Mouse (Mus musculus) forebrain, embryonic 12.5 days (tissue): ENCODE measurements at regions not wholly inside any gene's neighbourhood (a gene's known extent, or its start where the extent isn't known, plus 50 kb on each side); places are given as distances from the start of the nearest gene placed in this dataset.

Experiments
- ATAC-seq: fragments of 200-750 bp; cut with Nextera tagmentation; 2 replicates; pipeline ENCODE4 v1.8.0; 2017; ENCODE audit warnings: moderate TSS enrichment; ENCODE audit not compliant: low FRiP score
- H3K27ac ChIP-seq: fragments of 300-500 bp; sonication (generic); 2 replicates; pipeline ENCODE4 v1.5.1; 2016; ENCODE audit warnings: mild to moderate bottlenecking
- H3K27me3 ChIP-seq: fragments of 300-500 bp; sonication (generic); 2 replicates; pipeline ENCODE4 v1.6.1; 2016; ENCODE audit warnings: mild to moderate bottlenecking
- H3K36me3 ChIP-seq: fragments of 300-500 bp; sonication (generic); replicated peaks from 2 replicates; pipeline ENCODE4 v1.6.1; 2016; ENCODE audit warnings: mild to moderate bottlenecking
- H3K4me1 ChIP-seq: fragments of 300-500 bp; sonication (generic); 2 replicates; pipeline ENCODE4 v1.6.1; 2016
- H3K4me2 ChIP-seq: fragments of 300-500 bp; sonication (generic); 2 replicates; pipeline ENCODE4 v1.6.1; 2016; ENCODE audit warnings: mild to moderate bottlenecking, moderate library complexity
- H3K4me3 ChIP-seq: fragments of 300-500 bp; sonication (generic); replicated peaks from 2 replicates; pipeline ENCODE4 v1.5.1; 2016; ENCODE audit warnings: mild to moderate bottlenecking
- H3K9ac ChIP-seq: fragments of 300-500 bp; sonication (generic); 2 replicates; pipeline ENCODE4 v1.6.1; 2016; ENCODE audit warnings: mild to moderate bottlenecking
- H3K9me3 ChIP-seq: fragments of 300-500 bp; sonication (generic); 2 replicates; pipeline ENCODE4 v1.6.1; 2016
- WGBS: fragments of 180-500 bp; shearing (Covaris S2); methylation state at CpG from one replicate; pipeline ENCODE4 v1.1.7; 2016; 5-methylcytosine and 5-hydroxymethylcytosine counted together

DNA sequence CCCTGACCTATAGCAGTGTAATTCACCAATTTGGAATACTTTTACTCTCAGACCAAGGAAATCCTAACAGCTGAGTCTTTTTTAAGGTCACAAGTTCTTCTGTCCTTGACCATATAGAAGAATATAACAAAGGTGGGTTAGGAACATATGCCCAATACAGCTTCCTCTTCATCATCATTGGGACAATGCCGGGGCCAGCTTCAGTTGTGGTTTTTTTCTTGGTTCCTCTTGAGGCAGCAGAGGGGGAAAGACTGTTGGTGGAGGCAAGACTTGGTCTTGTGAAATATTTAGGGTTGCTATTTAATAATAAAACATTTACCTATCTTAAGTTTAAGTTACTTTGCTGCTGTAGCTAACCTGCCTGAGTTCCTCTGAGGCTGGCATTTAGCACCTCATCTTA lies 144.8 kb upstream of the Htr1f start:
- Histone ChIP-seq H3K27me3 (no peaks in the 10 kb centered on the region), H3K4me3 (no peak overlapping the region), H3K4me1 (no peaks in the 10 kb centered on the region), H3K27ac (no peak overlapping the region), H3K9me3 (0 out of 2 replicates have a peak, but pooled peaks cover 3% of the 10 kb centered on the region), H3K4me2 (no peak overlapping the region), H3K36me3 (no peaks in the 10 kb centered on the region), H3K9ac (no peak overlapping the region)
- 94% methylated on average over 1 of the region's 1 CpGs for WGBS
- no peak for ATAC-seq

DNA sequence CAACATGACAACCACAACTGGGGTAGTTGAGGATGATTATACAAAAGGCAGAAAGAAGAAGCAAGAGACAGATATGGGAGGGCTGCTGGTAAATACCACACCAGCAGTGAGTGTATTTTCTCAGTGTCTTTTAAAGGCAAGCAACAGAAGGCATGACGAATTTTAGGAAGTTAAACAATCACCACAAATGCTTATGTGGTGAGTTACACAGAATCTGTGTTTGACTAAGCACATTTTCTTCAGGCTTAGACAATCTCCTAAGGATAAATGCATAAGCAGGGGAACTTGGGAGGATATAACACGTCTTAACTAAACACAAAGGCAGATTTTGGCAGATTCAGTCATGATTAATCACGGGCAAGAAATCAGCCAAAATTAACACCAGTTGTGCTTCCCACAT lies 141.8 kb upstream of the Htr1f start:
- Histone ChIP-seq H3K27me3 (no peaks in the 10 kb centered on the region), H3K27ac (no peak overlapping the region), H3K4me1 (no peaks in the 10 kb centered on the region), H3K36me3 (no peaks in the 10 kb centered on the region), H3K9ac (no peak overlapping the region), H3K4me3 (no peak overlapping the region), H3K4me2 (no peak overlapping the region), H3K9me3 (0 out of 2 replicates have a peak, but pooled peaks cover 3% of the 10 kb centered on the region)
- ATAC-seq: no peak
- WGBS: 84% methylated on average over 3 of the region's 3 CpGs

GRCm38 (mm10) chr16:65234404-65234803 lies 128.8 kb upstream of the Htr1f start:
- Histone ChIP-seq H3K4me1 (no peaks in the 10 kb centered on the region), H3K4me3 (no peak overlapping the region), H3K36me3 (no peaks in the 10 kb centered on the region), H3K27ac (no peak overlapping the region), H3K9me3 (no peaks in the 10 kb centered on the region), H3K4me2 (no peak overlapping the region), H3K27me3 (no peaks in the 10 kb centered on the region), H3K9ac (no peak overlapping the region)
- no peak for ATAC-seq
- 90% methylated on average over 2 of the region's 2 CpGs for WGBS

GRCm38 (mm10) chr16:65233964-65234363 lies 128.3 kb upstream of the Htr1f start:
- ATAC-seq: no peak
- H3K27ac ChIP-seq: no peak overlapping the region
- no peaks in the 10 kb centered on the region for H3K27me3 ChIP-seq
- WGBS: 81% methylated on average over 3 of the region's 3 CpGs
- H3K4me1 ChIP-seq: no peaks in the 10 kb centered on the region
- no peaks in the 10 kb centered on the region for H3K9me3 ChIP-seq
- H3K36me3 ChIP-seq: no peaks in the 10 kb centered on the region
- H3K4me2 ChIP-seq: no peak overlapping the region
- H3K9ac ChIP-seq: no peak overlapping the region
- H3K4me3 ChIP-seq: no peak overlapping the region

GRCm38 (mm10) chr16:65219434-65219833 lies 113.8 kb upstream of the Htr1f start:
- no peaks in the 10 kb centered on the region for H3K27me3 ChIP-seq
- no peaks in the 10 kb centered on the region for H3K36me3 ChIP-seq
- H3K9me3 ChIP-seq: no peaks in the 10 kb centered on the region
- H3K4me3 ChIP-seq: no peak overlapping the region
- WGBS: 90% methylated on average over 3 of the region's 3 CpGs
- H3K4me1 ChIP-seq: no peaks in the 10 kb centered on the region
- no peak overlapping the region for H3K4me2 ChIP-seq
- no peak overlapping the region for H3K9ac ChIP-seq
- H3K27ac ChIP-seq: no peak overlapping the region
- no peak for ATAC-seq

DNA sequence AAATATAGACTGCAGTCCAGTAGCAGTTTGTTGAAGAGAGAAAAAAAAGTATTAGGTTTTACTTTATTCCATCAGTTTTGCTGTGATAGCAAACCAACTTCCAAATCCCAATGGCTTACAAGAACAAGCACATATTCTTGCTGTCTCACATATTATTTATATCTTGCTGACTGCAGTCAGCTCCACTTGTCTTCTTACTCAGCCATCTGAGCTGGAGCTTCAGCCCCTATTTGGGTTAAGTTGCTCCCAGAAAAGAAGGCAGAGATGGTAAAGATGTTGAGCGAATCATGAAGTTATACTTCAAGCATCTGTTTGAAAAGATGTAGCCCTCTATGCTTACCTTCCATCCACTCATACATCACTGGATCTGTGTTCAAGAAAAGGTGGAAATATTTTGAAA lies 106.7 kb upstream of the Htr1f start:
- Histone ChIP-seq H3K4me2 (no peak overlapping the region), H3K4me1 (no peaks in the 10 kb centered on the region), H3K27me3 (no peaks in the 10 kb centered on the region), H3K4me3 (no peak overlapping the region), H3K9ac (no peak overlapping the region), H3K27ac (no peak overlapping the region), H3K9me3 (no peaks in the 10 kb centered on the region), H3K36me3 (no peaks in the 10 kb centered on the region)
- no peak for ATAC-seq
- WGBS: 88% methylated on average over 1 of the region's 1 CpGs

GRCm38 (mm10) chr16:65201329-65201728 lies 95.7 kb upstream of the Htr1f start:
- H3K36me3 ChIP-seq: no peaks in the 10 kb centered on the region
- no peaks in the 10 kb centered on the region for H3K9me3 ChIP-seq
- H3K27me3 ChIP-seq: no peaks in the 10 kb centered on the region
- no peak overlapping the region for H3K4me3 ChIP-seq
- no peak for ATAC-seq
- WGBS: 87% methylated on average over 4 of the region's 4 CpGs
- no peak overlapping the region for H3K27ac ChIP-seq
- no peak overlapping the region for H3K9ac ChIP-seq
- H3K4me1 ChIP-seq: no peaks in the 10 kb centered on the region
- no peak overlapping the region for H3K4me2 ChIP-seq

GRCm38 (mm10) chr16:65197203-65197844 lies 91.7 kb upstream of the Htr1f start:
- Histone ChIP-seq H3K9ac (no peak overlapping the region), H3K4me1 (no peaks in the 10 kb centered on the region), H3K36me3 (no peaks in the 10 kb centered on the region), H3K9me3 (no peaks in the 10 kb centered on the region), H3K27me3 (no peaks in the 10 kb centered on the region), H3K27ac (no peak overlapping the region), H3K4me2 (no peak overlapping the region), H3K4me3 (no peak overlapping the region)
- ATAC-seq: no peak
- 89% methylated on average over 3 of the region's 3 CpGs for WGBS

DNA sequence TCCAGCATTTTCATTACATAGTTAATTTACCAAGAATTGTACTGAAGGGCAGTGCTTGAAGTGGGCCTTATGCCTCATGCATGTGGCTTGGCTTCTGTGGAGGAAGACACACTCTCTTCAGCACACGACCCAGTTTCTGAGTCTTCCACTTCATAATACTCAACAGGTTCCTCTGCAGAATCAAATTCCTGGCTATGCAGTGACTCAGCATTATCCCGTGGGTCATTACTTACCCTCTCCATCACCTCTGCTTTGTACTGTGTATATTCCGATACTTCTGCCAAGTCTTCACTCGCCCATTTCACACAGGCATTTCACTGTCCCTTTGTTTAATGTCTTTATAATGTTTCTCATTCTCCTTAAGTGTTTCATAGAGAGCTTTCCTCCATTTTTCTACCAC lies 90.1 kb upstream of the Htr1f start:
- Histone ChIP-seq H3K27me3 (no peaks in the 10 kb centered on the region), H3K36me3 (no peaks in the 10 kb centered on the region), H3K4me3 (no peak overlapping the region), H3K9me3 (no peaks in the 10 kb centered on the region), H3K4me2 (no peak overlapping the region), H3K9ac (no peak overlapping the region), H3K27ac (no peak overlapping the region), H3K4me1 (no peaks in the 10 kb centered on the region)
- no peak for ATAC-seq
- 80% methylated on average over 4 of the region's 4 CpGs for WGBS

- Histone ChIP-seq H3K36me3 (no peaks in the 10 kb centered on the region), H3K27me3 (no peaks in the 10 kb centered on the region), H3K4me3 (no peak overlapping the region), H3K9ac (no peak overlapping the region), H3K4me1 (no peaks in the 10 kb centered on the region), H3K9me3 (no peaks in the 10 kb centered on the region), H3K27ac (no peak overlapping the region), H3K4me2 (no peak overlapping the region)
- 71% methylated on average over 7 of the region's 7 CpGs for WGBS
- peak; percentile 56 for ATAC-seq
Observed at GRCm38 (mm10) chr16:65191574-65192149, 86.0 kb upstream of the Htr1f start.

DNA sequence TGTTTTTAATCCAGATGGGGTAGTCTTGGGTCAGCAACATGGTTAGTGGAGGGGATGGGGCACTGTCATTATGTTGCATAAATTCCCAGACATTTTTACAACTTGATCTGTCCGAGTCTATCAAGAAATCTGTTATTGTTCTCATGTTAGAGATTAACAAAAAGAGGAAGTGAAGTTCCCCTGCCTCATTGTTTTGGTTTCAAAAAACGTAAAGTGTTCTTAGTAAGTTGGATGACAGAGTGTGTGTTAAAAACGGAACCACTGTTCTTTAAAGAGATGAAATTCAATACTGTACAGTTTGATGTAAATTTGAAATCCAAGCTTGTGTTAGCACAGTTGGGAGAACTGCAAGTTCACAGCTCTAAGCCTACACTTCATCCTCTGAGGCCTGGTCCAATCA lies 68.9 kb upstream of the Htr1f start:
- no peaks in the 10 kb centered on the region for H3K27me3 ChIP-seq
- H3K4me3 ChIP-seq: no peak overlapping the region
- no peak overlapping the region for H3K4me2 ChIP-seq
- H3K36me3 ChIP-seq: no peaks in the 10 kb centered on the region
- H3K27ac ChIP-seq: no peak overlapping the region
- no peak for ATAC-seq
- 70% methylated on average over 3 of the region's 3 CpGs for WGBS
- H3K9ac ChIP-seq: no peak overlapping the region
- no peaks in the 10 kb centered on the region for H3K9me3 ChIP-seq
- H3K4me1 ChIP-seq: no peaks in the 10 kb centered on the region

DNA sequence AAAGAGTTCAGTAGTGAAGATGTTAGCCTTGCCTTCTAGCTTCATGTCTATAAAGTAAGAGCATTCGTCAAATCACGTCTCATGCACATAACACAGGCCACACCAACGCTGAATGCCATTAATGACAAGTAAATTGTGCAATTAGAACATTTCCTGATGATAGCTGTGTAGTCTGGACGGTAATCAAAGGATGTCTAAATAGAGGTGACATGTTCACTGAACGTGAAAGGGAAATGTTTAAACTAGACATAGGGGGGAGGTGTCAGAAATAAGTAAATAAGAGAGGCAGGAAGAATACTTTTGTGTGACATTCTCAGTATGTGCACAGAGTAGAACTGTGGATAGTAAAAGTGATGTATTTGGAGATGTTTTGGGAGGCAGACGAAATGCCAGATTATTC lies 61.5 kb upstream of the Htr1f start:
- H3K4me1 ChIP-seq: no peaks in the 10 kb centered on the region
- no peak overlapping the region for H3K4me2 ChIP-seq
- H3K27ac ChIP-seq: no peak overlapping the region
- no peak overlapping the region for H3K9ac ChIP-seq
- WGBS: 60% methylated on average over 6 of the region's 6 CpGs
- no peak overlapping the region for H3K4me3 ChIP-seq
- no peaks in the 10 kb centered on the region for H3K9me3 ChIP-seq
- peak; percentile 33; the same call in 1 of the 2 replicates for ATAC-seq
- no peaks in the 10 kb centered on the region for H3K36me3 ChIP-seq
- no peaks in the 10 kb centered on the region for H3K27me3 ChIP-seq

- ATAC-seq: no peak
- Histone ChIP-seq H3K27ac (no peak overlapping the region), H3K27me3 (no peaks in the 10 kb centered on the region), H3K36me3 (no peaks in the 10 kb centered on the region), H3K4me2 (no peak overlapping the region), H3K4me1 (no peaks in the 10 kb centered on the region), H3K9ac (no peak overlapping the region), H3K9me3 (no peaks in the 10 kb centered on the region), H3K4me3 (no peak overlapping the region)
- WGBS: 86% methylated on average over 3 of the region's 3 CpGs
Observed at GRCm38 (mm10) chr16:65162766-65163165, 57.1 kb upstream of the Htr1f start.
